Mouse (Mus musculus): ENCODE measurements around the gene Rpl35. TPM values are rescaled to one million over a fixed set of nuclear protein-coding genes. Genes with fewer than 3 reads are reported as not detected.
A peak's percentile ranks its signal among the peaks of the same experiment; 100 is the strongest.
"Not testable (repeated sequence)": the region's sequence is repeated elsewhere in the genome, so short reads cannot be mapped to it uniquely, and the experiment has no call there.

The Rpl35 gene
- polyA plus RNA-seq, 1 experiment from 2014 or later = 935 TPM

DNA sequence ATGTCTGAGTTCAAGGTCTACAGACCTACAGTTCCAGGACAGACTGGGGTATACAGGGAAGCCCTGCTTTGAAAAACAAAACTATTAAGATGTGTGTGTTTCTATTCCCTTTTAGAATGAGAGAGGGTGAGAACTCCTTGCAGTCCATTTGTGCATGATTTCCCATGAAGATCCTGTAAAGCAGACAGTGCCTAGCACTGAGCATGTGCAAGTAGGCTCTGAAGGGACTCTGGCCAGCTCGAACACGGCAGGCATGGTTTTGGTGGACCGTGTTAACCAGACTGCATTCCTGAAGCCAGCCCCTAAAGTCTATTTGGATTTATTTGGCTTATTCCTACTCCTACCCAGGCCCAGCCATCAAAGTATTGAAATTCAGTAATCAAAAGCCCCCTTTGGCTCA is 6.5 kb upstream of the Rpl35 start:
- DNase-seq = no peak
- no peak for TF ChIP-seq CTCF (IDR thresholded peaks at IDR 0.05; ENCODE audit: low read depth)
- 77% methylated on average over 3 of the region's 3 CpGs for WGBS
- no peak overlapping the region for H3K4me3 ChIP-seq (ENCODE audit: low read depth, low read length)
- peaks cover 59% of the 10 kb centered on the region for H3K36me3 ChIP-seq (ENCODE audit: insufficient read depth)
- no peak for ATAC-seq (ENCODE audit: insufficient read depth)
- no peak overlapping the region for H3K4me2 ChIP-seq
- H3K4me1 ChIP-seq (ENCODE audit: insufficient read depth) = no peaks in the 10 kb centered on the region; the same call in 1 of the 2 replicates
- H3K27ac ChIP-seq (ENCODE audit: low read depth) = no peak overlapping the region
- no peak overlapping the region for H3K9ac ChIP-seq
- no peaks in the 10 kb centered on the region for H3K9me3 ChIP-seq (ENCODE audit: low read depth, low read length)
- no peaks in the 10 kb centered on the region for H3K27me3 ChIP-seq (ENCODE audit: insufficient read depth, low read length)

DNA sequence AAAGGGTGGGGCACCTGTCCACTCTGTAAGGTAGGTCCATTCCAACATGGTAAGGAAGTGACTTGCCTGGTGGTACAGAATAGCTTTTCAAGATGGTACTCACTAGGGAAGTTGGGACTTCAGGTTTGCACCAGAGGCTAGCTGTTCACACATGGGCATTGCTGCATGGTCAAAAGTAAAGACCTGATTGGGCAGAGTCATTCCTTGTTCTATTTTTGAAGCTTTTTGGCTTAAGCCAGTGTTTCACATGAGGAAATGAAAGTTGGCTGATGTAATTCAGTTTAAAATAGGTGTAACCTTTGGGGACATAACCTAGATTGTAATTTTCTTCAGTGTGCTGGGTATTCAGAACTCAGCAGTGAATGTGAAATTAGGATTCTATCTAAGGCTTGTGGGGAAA is 5.8 kb upstream of the Rpl35 start:
- DNase-seq = no peak
- H3K36me3 ChIP-seq (ENCODE audit: insufficient read depth) = peaks cover 52% of the 10 kb centered on the region
- H3K27me3 ChIP-seq (ENCODE audit: insufficient read depth, low read length) = no peaks in the 10 kb centered on the region
- ATAC-seq (ENCODE audit: insufficient read depth) = no peak
- TF ChIP-seq CTCF (IDR thresholded peaks at IDR 0.05; ENCODE audit: low read depth) = no peak
- H3K27ac ChIP-seq (ENCODE audit: low read depth) = no peak overlapping the region
- H3K9me3 ChIP-seq (ENCODE audit: low read depth, low read length) = no peaks in the 10 kb centered on the region
- H3K4me1 ChIP-seq (ENCODE audit: insufficient read depth) = peaks cover under 1% of the 10 kb centered on the region; the same call in 1 of the 2 replicates
- no peak overlapping the region for H3K4me2 ChIP-seq
- no peak overlapping the region for H3K9ac ChIP-seq
- H3K4me3 ChIP-seq (ENCODE audit: low read depth, low read length) = no peak overlapping the region

DNA sequence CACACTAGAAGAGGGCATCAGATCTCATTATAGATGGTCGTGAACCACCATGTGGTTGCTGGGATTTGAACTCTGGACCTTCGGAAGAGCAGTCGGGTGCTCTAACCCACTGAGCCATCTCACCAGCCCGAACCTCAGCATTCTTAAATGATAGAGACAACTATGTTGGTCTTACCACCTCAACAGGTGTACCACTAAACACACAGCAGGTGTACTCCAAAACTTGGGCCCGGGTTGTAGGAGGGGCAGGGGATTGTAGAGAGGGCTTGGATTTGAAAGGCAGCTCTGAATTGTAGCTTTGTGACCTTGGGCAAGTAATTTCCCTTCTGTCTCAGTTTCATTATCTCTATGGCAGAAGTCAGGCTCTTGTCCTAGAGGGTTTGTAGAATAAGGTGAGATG is 4.7 kb upstream of the Rpl35 start:
- not testable (repeated sequence) for H3K27ac ChIP-seq (ENCODE audit: low read depth); H3K4me1 ChIP-seq (ENCODE audit: insufficient read depth); DNase-seq; H3K9me3 ChIP-seq (ENCODE audit: low read depth, low read length); H3K9ac ChIP-seq; ATAC-seq (ENCODE audit: insufficient read depth); H3K4me2 ChIP-seq; H3K27me3 ChIP-seq (ENCODE audit: insufficient read depth, low read length); H3K4me3 ChIP-seq (ENCODE audit: low read depth, low read length)
- H3K36me3 ChIP-seq (ENCODE audit: insufficient read depth) = peaks cover 41% of the 10 kb centered on the region
- WGBS = 93% methylated on average over 4 of the region's 5 CpGs

DNA sequence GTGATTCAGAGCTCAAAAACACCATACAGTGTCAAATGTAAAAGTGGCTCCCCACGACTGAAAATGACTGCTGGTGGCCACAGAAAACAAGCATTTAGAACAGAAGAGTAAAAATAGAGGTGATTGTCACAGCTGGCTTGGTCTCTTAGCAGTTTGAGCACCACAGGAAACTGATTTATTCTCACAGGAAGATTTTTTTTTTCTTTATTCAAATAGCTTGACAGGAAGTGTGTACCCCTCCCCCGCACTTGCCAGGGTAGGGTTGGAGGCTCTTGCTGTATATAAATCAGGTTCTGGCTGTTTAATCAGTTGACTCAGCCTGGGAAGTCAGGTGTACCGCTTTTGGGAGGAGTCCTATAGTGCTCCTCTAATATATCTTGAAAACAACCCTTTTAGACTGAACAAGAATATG is 3.5 kb upstream of the Rpl35 start:
- DNase-seq (peak; percentile 59), ATAC-seq (ENCODE audit: insufficient read depth) (no peak)
- H3K4me3 ChIP-seq (ENCODE audit: low read depth, low read length) = peak overlapping the region; percentile 89
- WGBS = 17% methylated on average over 3 of the region's 3 CpGs
- H3K27me3 ChIP-seq (ENCODE audit: insufficient read depth, low read length) = no peaks in the 10 kb centered on the region
- peak overlapping the region; percentile 85 for H3K9ac ChIP-seq
- peak overlapping the region; percentile 81 for H3K4me2 ChIP-seq
- H3K27ac ChIP-seq (ENCODE audit: low read depth) = peak overlapping the region; percentile 94
- no peak for TF ChIP-seq CTCF (IDR thresholded peaks at IDR 0.05; ENCODE audit: low read depth)
- H3K9me3 ChIP-seq (ENCODE audit: low read depth, low read length) = no peaks in the 10 kb centered on the region
- H3K4me1 ChIP-seq (ENCODE audit: insufficient read depth) = peaks cover 6% of the 10 kb centered on the region; the same call in 1 of the 2 replicates
- peaks cover 30% of the 10 kb centered on the region for H3K36me3 ChIP-seq (ENCODE audit: insufficient read depth)

DNA sequence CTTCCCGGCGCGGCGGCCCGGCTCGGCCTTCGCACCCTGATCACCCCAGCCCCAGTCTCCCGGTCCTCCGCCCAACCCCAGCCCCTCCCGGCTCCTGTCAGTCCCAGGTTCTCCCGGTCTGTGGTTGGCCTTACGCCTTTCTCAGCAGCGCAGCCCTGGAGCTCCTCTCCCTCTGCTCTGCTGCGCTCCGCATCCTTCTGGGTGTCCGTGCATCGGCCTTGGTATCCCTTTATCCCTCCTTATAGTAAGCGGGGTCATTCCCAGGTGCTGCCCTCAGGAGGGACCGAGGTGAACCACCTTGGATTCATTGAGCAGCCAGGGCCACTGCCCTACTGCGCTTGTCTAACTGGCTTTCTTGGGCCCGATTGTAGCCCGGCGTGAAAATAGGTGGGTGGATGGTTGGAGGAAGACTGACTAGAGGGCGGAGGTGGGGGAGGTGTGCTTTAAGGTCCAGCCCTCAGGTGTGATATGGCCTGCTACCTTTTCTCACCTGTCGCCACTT is 3.0 kb upstream of the Rpl35 start:
- no peaks in the 10 kb centered on the region for H3K9me3 ChIP-seq (ENCODE audit: low read depth, low read length)
- TF ChIP-seq CTCF (IDR thresholded peaks at IDR 0.05; ENCODE audit: low read depth) = no peak
- H3K4me1 ChIP-seq (ENCODE audit: insufficient read depth) = peaks cover 12% of the 10 kb centered on the region; the same call in 1 of the 2 replicates
- WGBS = under 1% methylated on average over 25 of the region's 25 CpGs
- ATAC-seq (ENCODE audit: insufficient read depth) (peak; percentile 59), DNase-seq (no peak)
- H3K4me2 ChIP-seq = peak overlapping the region; percentile 81
- peak overlapping the region; percentile 89 for H3K4me3 ChIP-seq (ENCODE audit: low read depth, low read length)
- peaks cover 30% of the 10 kb centered on the region for H3K36me3 ChIP-seq (ENCODE audit: insufficient read depth)
- peak overlapping the region; percentile 94 for H3K27ac ChIP-seq (ENCODE audit: low read depth)
- H3K9ac ChIP-seq = peak overlapping the region; percentile 85
- no peaks in the 10 kb centered on the region for H3K27me3 ChIP-seq (ENCODE audit: insufficient read depth, low read length)

DNA sequence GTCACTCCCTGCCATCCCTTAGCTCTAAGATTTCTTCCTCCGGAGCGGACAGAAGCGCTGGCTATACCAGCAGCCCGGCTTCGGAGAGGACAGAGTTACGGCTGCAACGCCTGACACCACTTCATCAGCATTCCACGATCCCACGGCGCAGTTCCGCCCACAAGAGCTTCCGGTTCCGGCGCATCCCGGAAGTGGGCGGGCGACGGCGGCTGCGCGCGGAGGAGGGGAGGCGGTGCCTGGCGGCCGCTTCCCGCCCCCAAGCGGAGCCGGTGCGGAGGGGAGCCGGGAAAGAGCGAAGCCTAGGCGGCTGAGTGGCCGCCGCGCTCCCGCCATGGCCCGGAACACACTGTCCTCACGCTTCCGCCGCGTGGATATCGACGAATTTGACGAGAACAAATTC is 2.4 kb upstream of the Rpl35 start:
- TF ChIP-seq CTCF (IDR thresholded peaks at IDR 0.05; ENCODE audit: low read depth) = no peak
- DNase-seq = peak; percentile 97
- peak; percentile 85 for ATAC-seq (ENCODE audit: insufficient read depth)
- H3K9me3 ChIP-seq (ENCODE audit: low read depth, low read length) = no peaks in the 10 kb centered on the region
- H3K27ac ChIP-seq (ENCODE audit: low read depth) = peak overlapping the region; percentile 94
- peak overlapping the region; percentile 89 for H3K4me3 ChIP-seq (ENCODE audit: low read depth, low read length)
- H3K9ac ChIP-seq = peak overlapping the region; percentile 85
- H3K36me3 ChIP-seq (ENCODE audit: insufficient read depth) = peaks cover 30% of the 10 kb centered on the region
- peak overlapping the region; percentile 81 for H3K4me2 ChIP-seq
- under 1% methylated on average over 44 of the region's 44 CpGs for WGBS
- peaks cover 12% of the 10 kb centered on the region; the same call in 1 of the 2 replicates for H3K4me1 ChIP-seq (ENCODE audit: insufficient read depth)
- H3K27me3 ChIP-seq (ENCODE audit: insufficient read depth, low read length) = no peaks in the 10 kb centered on the region

DNA sequence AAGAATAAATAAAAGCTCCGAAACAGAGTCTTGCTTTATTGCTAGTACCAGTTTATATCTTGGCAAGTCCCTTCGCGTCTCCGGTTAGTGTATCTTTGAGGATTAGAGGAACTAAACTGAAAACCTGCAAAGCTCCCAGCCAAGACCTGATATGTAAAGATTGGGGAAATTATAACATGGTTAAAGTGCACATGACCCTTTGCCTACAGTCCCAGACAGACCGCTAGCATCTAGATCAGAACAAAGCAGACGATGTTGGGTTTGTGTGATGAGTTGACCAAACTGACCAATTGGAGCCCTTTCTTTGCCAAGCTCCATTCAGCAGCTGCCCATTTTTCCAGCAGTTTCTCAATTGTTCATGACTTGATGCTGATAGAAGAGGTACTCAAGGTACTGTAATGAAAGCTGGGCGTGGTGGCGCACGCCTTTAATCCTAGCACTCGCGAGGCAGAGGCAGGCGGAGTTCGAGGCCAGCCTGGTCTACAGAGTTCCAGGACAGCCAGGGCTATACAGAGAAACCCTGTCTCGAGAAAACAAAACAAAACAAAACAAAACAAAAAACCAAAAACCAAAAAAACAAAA is 816 bp upstream of the Rpl35 start:
- no peak for TF ChIP-seq CTCF (IDR thresholded peaks at IDR 0.05; ENCODE audit: low read depth)
- 0 out of 2 replicates have a peak overlapping the region, but pooled peaks have one; percentile 90 for H3K9ac ChIP-seq

More for the DNA sequence above, 816 bp upstream of the Rpl35 start:
- H3K36me3 ChIP-seq (ENCODE audit: insufficient read depth) = peaks cover 34% of the 10 kb centered on the region
- peak overlapping the region; percentile 86 for H3K4me2 ChIP-seq
- peaks cover 12% of the 10 kb centered on the region; the same call in 1 of the 2 replicates for H3K4me1 ChIP-seq (ENCODE audit: insufficient read depth)
- ATAC-seq (ENCODE audit: insufficient read depth) = no peak
- DNase-seq = no peak
- WGBS = 85% methylated on average over 14 of the region's 14 CpGs
- no peak overlapping the region for H3K27ac ChIP-seq (ENCODE audit: low read depth)
- no peaks in the 10 kb centered on the region for H3K27me3 ChIP-seq (ENCODE audit: insufficient read depth, low read length)
- peak overlapping the region; percentile 77 for H3K4me3 ChIP-seq (ENCODE audit: low read depth, low read length)
- H3K9me3 ChIP-seq (ENCODE audit: low read depth, low read length) = no peaks in the 10 kb centered on the region
